Mouse (Mus musculus): ENCODE measurements at regions not wholly inside any gene's neighbourhood (a gene's known extent, or its start where the extent isn't known, plus 50 kb on each side); places are given as distances from the start of the nearest gene placed in this dataset.
A peak's percentile ranks its signal among the peaks of the same experiment; 100 is the strongest.
"Not testable (repeated sequence)": the region's sequence is repeated elsewhere in the genome, so short reads cannot be mapped to it uniquely, and the experiment has no call there.

DNA sequence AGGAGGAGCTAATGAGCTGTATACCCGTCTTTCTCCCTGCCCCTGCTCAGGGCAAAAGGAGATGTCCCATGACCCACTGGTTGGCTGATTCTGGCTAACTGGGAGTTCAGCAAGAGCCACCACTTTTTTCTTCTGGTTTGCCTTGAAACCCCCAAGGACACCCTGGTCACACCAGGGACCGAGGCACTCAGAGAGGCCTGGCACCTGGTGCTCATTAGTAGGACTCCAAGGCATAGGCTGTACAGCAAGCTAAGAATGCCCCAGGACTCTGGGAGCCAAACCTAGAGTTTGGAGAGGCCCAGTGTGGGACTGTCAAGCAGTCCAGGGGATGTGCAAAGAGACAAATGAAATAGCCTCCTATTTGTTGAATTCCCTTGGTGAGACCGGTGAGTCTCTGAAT is 232.5 kb downstream of the Matn1 start:
- Histone ChIP-seq H3K9me3 (replicated peaks; ENCODE audit: low read length) (peaks cover 2% of the 10 kb centered on the region), H3K27me3 (replicated peaks) (peaks cover 68% of the 10 kb centered on the region), H3K4me1 (ENCODE audit: control insufficient read depth in 1 of 2, insufficient read depth in 2 of 2) (no peaks in the 10 kb centered on the region), H3K4me2 (ENCODE audit: insufficient read depth, low read depth, poor library complexity, severe bottlenecking) (no peak overlapping the region), H3K36me3 (replicated peaks in 1 of 2; ENCODE audit: control insufficient read depth in 1 of 2, insufficient read depth in 1 of 2, low read length in 1 of 2) (no peaks in the 10 kb centered on the region), H3K79me2 (replicated peaks; ENCODE audit: control insufficient read depth, extremely low read depth, insufficient read depth, poor library complexity, severe bottlenecking) (no peaks in the 10 kb centered on the region), H3K4me3 (replicated peaks in 1 of 3; ENCODE audit: low read depth in 2 of 3, low read length in 2 of 3, poor library complexity in 1 of 3) (no peak overlapping the region), H3K27ac (ENCODE audit: insufficient read depth, low read depth) (no peak overlapping the region), H3K9ac (ENCODE audit: insufficient read depth, low read depth) (no peak overlapping the region)
- in situ Hi-C loops (cut with MboI; ENCODE audit: low pct_ligation_motif_present, low pct_unique_long_range_greater_than_20kb, low sequenced_read_pairs) (no loop called here), dilution Hi-C loops (cut with MboI; ENCODE audit: extremely low pct_ligation_motif_present, extremely low pct_unique_long_range_greater_than_20kb, low sequenced_read_pairs) (no loop called here)
- no peak for TF ChIP-seq TCF12 (IDR thresholded peaks at IDR 0.05; ENCODE audit: low read depth, low read length)
- no peak for TF ChIP-seq IRF4 (IDR thresholded peaks at IDR 0.05; ENCODE audit: low read depth, low read length)
- no peak for TF ChIP-seq USF2 (conservative IDR thresholded peaks at IDR 0.05; ENCODE audit: low read depth, low read length)
- TF ChIP-seq USF1 (IDR thresholded peaks at IDR 0.05; ENCODE audit: low read depth, low read length) = no peak
- no peak for TF ChIP-seq ETS1 (conservative IDR thresholded peaks at IDR 0.05; ENCODE audit: low read depth, low read length)
- no peak for TF ChIP-seq ZMIZ1 (IDR thresholded peaks at IDR 0.05; ENCODE audit: low read depth, low read length)
- TF ChIP-seq SMC3 (IDR thresholded peaks at IDR 0.05; ENCODE audit: low read depth, low read length) = no peak
- TF ChIP-seq CHD2 (IDR thresholded peaks at IDR 0.05; ENCODE audit: low read length) = no peak
- TF ChIP-seq POLR2A (IDR thresholded peaks at IDR 0.05; ENCODE audit: low read depth, low read length) = no peak
- TF ChIP-seq RCOR1 (conservative IDR thresholded peaks at IDR 0.05; ENCODE audit: low read depth, low read length) = no peak
- TF ChIP-seq MAZ (IDR thresholded peaks at IDR 0.05; ENCODE audit: low read depth, low read length) = no peak
- no peak for TF ChIP-seq E2F4 (IDR thresholded peaks at IDR 0.05; ENCODE audit: insufficient replicate concordance, low read depth, low read length)
- TF ChIP-seq SIN3A (IDR thresholded peaks at IDR 0.05; ENCODE audit: low read length) = no peak
- no peak for DNase-seq (ENCODE audit: extremely low read depth)

DNA sequence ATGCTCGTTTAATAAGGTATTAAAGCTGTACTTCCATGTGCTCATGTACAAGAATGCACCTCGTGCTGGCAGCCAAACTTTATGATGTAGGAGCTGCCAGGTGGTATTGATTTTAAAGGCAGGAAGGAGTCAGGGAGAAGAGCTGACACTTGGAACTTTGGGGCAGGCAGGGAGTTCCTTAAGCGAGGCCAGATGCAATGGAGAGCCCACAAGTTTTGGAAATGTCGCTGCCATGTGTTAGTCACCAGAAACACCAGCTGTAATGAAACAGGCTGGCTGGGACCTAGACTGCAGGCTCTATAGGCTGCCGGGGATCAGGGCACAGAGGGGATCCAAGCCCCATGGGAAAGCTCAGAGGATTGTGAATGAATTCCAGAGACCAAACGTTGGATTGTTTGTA is 233.7 kb downstream of the Matn1 start:
- H3K36me3 ChIP-seq (replicated peaks in 1 of 2; ENCODE audit: control insufficient read depth in 1 of 2, insufficient read depth in 1 of 2, low read length in 1 of 2) = no peaks in the 10 kb centered on the region
- no peak overlapping the region for H3K9ac ChIP-seq (ENCODE audit: insufficient read depth, low read depth)
- no peak overlapping the region for H3K27ac ChIP-seq (ENCODE audit: insufficient read depth, low read depth)
- in situ Hi-C loops (cut with MboI; ENCODE audit: low pct_ligation_motif_present, low pct_unique_long_range_greater_than_20kb, low sequenced_read_pairs) = no loop called here
- H3K9me3 ChIP-seq (replicated peaks; ENCODE audit: low read length) = no peaks in the 10 kb centered on the region
- H3K79me2 ChIP-seq (replicated peaks; ENCODE audit: control insufficient read depth, extremely low read depth, insufficient read depth, poor library complexity, severe bottlenecking) = no peaks in the 10 kb centered on the region
- dilution Hi-C loops (cut with MboI; ENCODE audit: extremely low pct_ligation_motif_present, extremely low pct_unique_long_range_greater_than_20kb, low sequenced_read_pairs) = no loop called here
- no peaks in the 10 kb centered on the region for H3K4me1 ChIP-seq (ENCODE audit: control insufficient read depth in 1 of 2, insufficient read depth in 2 of 2)
- H3K27me3 ChIP-seq (replicated peaks) = peaks cover 71% of the 10 kb centered on the region
- no peak for DNase-seq (ENCODE audit: extremely low read depth)
- TF ChIP-seq NRF1 (IDR thresholded peaks at IDR 0.05; ENCODE audit: low read depth, low read length) (no peak), BHLHE40 (IDR thresholded peaks at IDR 0.05; ENCODE audit: low read depth, low read length) (no peak)
- H3K4me3 ChIP-seq (replicated peaks in 1 of 3; ENCODE audit: low read depth in 2 of 3, low read length in 2 of 3, poor library complexity in 1 of 3) = no peak overlapping the region
- H3K4me2 ChIP-seq (ENCODE audit: insufficient read depth, low read depth, poor library complexity, severe bottlenecking) = no peak overlapping the region

DNA sequence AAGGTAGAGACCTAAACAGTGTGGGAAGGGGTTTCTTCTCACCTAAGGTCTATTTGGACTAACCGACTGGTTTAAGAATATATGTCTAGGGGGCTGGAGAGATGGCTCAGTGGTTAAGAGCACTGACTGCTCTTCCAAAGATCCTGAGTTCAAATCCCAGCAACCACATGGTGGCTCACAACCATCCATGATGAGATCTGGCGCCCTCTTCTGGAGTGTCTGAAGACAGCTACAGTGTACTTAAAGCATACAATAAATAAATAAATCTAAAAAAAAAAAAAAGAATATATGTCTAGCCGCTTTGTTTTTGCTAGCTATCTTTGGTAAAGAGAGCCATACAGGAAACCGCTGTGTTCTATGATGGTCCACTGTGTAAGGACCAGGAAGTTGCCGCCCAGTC is 234.5 kb downstream of the Matn1 start:
- DNase-seq (ENCODE audit: extremely low read depth); H3K4me2 ChIP-seq (ENCODE audit: insufficient read depth, low read depth, poor library complexity, severe bottlenecking); H3K4me1 ChIP-seq (ENCODE audit: control insufficient read depth in 1 of 2, insufficient read depth in 2 of 2); H3K79me2 ChIP-seq (replicated peaks; ENCODE audit: control insufficient read depth, extremely low read depth, insufficient read depth, poor library complexity, severe bottlenecking); in situ Hi-C loops (cut with MboI; ENCODE audit: low pct_ligation_motif_present, low pct_unique_long_range_greater_than_20kb, low sequenced_read_pairs); H3K36me3 ChIP-seq (replicated peaks in 1 of 2; ENCODE audit: control insufficient read depth in 1 of 2, insufficient read depth in 1 of 2, low read length in 1 of 2); dilution Hi-C loops (cut with MboI; ENCODE audit: extremely low pct_ligation_motif_present, extremely low pct_unique_long_range_greater_than_20kb, low sequenced_read_pairs); H3K4me3 ChIP-seq (replicated peaks in 1 of 3; ENCODE audit: low read depth in 2 of 3, low read length in 2 of 3, poor library complexity in 1 of 3); H3K9ac ChIP-seq (ENCODE audit: insufficient read depth, low read depth); H3K27ac ChIP-seq (ENCODE audit: insufficient read depth, low read depth); H3K9me3 ChIP-seq (replicated peaks; ENCODE audit: low read length): not testable (repeated sequence)
- TF ChIP-seq CTCF (conservative IDR thresholded peaks at IDR 0.05 in 1 of 2, IDR thresholded peaks at IDR 0.05 in 1 of 2; ENCODE audit: low read depth in 2 of 2, low read length in 2 of 2) = peak in 1 of 2 experiments; percentile 25; a peak in 2 of 4 replicates
- peaks cover 74% of the 10 kb centered on the region for H3K27me3 ChIP-seq (replicated peaks)

Measured in CH12.LX (cell line).